Mouse (Mus musculus) kidney, embryonic 16.5 days (tissue): ENCODE measurements around the gene Snx20. TPM values are rescaled to one million over a fixed set of nuclear protein-coding genes. Genes with fewer than 3 reads are reported as not detected.

ENCODE experiments used
- ATAC-seq: fragments of 200-750 bp; cut with Nextera tagmentation; 2 replicates; pipeline ENCODE4 v1.8.0; 2017; ENCODE audit warnings: moderate TSS enrichment; ENCODE audit not compliant: low FRiP score, low TSS enrichment
- H3K27ac ChIP-seq: fragments of 300-500 bp; sonication (generic); 2 replicates; pipeline ENCODE4 v1.5.1; 2014; ENCODE audit warnings: low read length
- H3K27me3 ChIP-seq: fragments of 300-500 bp; sonication (generic); 2 replicates; pipeline ENCODE4 v1.6.1; 2014; ENCODE audit warnings: low read length, control low read depth, mixed read lengths; ENCODE audit not compliant: insufficient read depth
- H3K36me3 ChIP-seq: fragments of 300-500 bp; sonication (generic); 2 replicates; pipeline ENCODE4 v1.6.1; 2014; ENCODE audit warnings: low read length, control low read depth, mixed read lengths; ENCODE audit not compliant: insufficient read depth
- H3K4me1 ChIP-seq: fragments of 300-500 bp; sonication (generic); 2 replicates; pipeline ENCODE4 v1.6.1; 2014; ENCODE audit warnings: low read length, control low read depth, mixed read lengths; ENCODE audit not compliant: insufficient read depth
- H3K4me2 ChIP-seq: fragments of 300-500 bp; sonication (generic); replicated peaks from 2 replicates; pipeline ENCODE4 v1.6.1; 2014; ENCODE audit warnings: low read depth, low read length
- H3K4me3 ChIP-seq: fragments of 300-500 bp; sonication (generic); 2 replicates; pipeline ENCODE4 v1.5.1; 2014; ENCODE audit warnings: mild to moderate bottlenecking, low read length
- H3K9ac ChIP-seq: fragments of 300-500 bp; sonication (generic); replicated peaks from 2 replicates; pipeline ENCODE4 v1.6.1; 2014; ENCODE audit warnings: low read length
- H3K9me3 ChIP-seq: fragments of 300-500 bp; sonication (generic); 2 replicates; pipeline ENCODE4 v1.6.1; 2016; ENCODE audit warnings: low read length, control low read depth
- WGBS: fragments of 180-500 bp; shearing (Covaris S2); extraction: QIAGEN DNeasy Blood & Tissue Kit; methylation state at CpG from one replicate; pipeline ENCODE4 v1.1.7; 2014; 5-methylcytosine and 5-hydroxymethylcytosine counted together
- polyA plus RNA-seq: library from polyadenylated mRNA; unstranded; fragments of >200 nt; fragmentation: Nextera tagmentation; extraction: Ambion mirVana; gene quantifications from 2 replicates; pipeline ENCODE4 v1.2.1, GENCODE M21; 2015

Gene Snx20
- 1.9 TPM in 2 replicates for polyA plus RNA-seq

DNA sequence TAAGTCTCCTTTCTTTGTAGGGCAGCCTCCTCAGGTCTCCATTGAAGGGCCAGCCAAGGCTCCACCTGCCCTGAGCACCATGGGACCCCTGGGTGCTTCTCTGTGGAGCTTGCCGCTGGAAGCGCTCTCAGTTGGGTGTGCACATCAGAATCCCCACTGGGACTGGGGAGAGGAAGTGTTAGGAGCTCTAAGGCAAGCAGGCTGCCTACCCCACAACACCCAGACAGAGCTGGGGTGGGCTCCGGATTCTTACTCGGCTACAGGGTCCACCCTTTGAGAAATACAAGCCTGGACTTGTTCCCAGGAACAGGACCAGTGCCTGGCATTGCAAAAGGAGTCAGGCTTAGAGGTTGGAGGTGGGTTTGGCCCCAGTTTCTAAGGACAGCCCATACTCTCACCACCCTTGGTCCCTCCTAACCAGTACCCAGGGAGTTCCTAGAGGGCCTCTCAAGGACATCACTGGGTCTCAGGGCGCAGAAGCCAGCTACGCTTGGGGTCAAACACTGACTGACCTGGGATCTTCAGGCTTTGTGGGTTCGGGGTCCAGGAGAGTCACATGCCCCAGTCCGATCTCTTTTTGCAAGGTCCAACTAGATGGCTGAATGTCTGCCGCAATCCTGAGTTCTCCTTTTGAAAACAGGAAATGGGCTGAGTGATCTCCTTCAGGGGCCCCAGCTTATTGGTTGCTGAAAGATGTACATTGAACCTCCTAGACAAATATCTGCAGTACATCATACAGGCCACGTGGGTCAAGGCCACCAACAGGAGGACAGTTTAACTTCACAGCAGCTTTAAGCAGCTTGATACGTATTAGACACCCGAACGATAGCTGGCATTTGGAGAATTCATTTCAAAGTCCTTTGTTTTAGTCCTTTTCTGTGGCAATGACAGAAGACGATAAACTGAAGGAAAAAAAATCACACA lies at the start of gene Snx20:
Gene Snx20 (minus strand): TSS at position 655 of the 924 bp plus-strand sequence.
- H3K27ac ChIP-seq, result no peak within 1 kb of the TSS

DNA sequence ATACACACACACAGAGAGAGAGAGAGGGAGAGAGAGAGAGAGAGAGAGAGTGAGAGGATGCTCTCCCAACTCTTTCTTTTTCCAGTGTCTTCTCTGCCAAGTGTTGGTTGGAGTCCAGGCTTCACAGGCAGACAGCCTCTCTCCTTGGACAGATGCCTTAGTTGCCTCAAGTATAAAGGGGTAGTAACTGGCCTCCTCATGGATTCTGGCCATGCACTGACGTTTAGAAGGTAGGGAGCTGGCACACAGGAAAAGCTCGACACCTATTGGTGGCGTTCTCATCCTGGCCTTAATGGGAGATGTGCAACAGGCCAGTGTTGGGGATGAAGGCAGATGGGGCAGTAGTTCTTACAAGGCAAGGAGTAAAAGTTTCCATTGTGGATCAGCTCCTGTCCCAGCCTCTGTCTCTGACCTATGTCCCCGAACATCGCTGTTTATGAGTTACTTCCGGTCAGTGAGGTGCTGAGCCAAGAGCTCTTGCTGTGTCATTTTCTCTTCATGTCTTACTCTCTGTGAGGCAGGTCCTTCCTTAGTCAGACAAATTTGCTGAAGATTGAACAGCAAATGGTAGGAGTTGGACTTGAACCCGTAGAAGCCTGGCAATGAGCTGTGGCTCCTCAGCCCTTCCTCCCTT lies 47.8 kb upstream of the Snx20 start:
- Histone ChIP-seq H3K36me3 (no peaks in the 10 kb centered on the region), H3K4me2 (no peak overlapping the region), H3K27me3 (no peaks in the 10 kb centered on the region), H3K4me3 (no peak overlapping the region), H3K9ac (no peak overlapping the region), H3K27ac (no peak overlapping the region), H3K9me3 (no peaks in the 10 kb centered on the region), H3K4me1 (peaks cover 3% of the 10 kb centered on the region; the same call in 1 of the 2 replicates)
- 83% methylated on average over 7 of the region's 7 CpGs for WGBS
- ATAC-seq, result no peak

More for the DNA sequence above, at the start of gene Snx20:
- ATAC-seq, result no peak
- Histone ChIP-seq H3K9me3 (no peaks in the 10 kb centered on the region), H3K9ac (no peak within 1 kb of the TSS; the same call in 1 of the 2 replicates), H3K4me1 (no peaks in the 10 kb centered on the region), H3K36me3 (no peaks in the 10 kb centered on the region), H3K4me2 (no peak within 1 kb of the TSS), H3K4me3 (no peak within 1 kb of the TSS), H3K27me3 (no peaks in the 10 kb centered on the region)
- 79% methylated on average over 14 of the region's 14 CpGs for WGBS

DNA sequence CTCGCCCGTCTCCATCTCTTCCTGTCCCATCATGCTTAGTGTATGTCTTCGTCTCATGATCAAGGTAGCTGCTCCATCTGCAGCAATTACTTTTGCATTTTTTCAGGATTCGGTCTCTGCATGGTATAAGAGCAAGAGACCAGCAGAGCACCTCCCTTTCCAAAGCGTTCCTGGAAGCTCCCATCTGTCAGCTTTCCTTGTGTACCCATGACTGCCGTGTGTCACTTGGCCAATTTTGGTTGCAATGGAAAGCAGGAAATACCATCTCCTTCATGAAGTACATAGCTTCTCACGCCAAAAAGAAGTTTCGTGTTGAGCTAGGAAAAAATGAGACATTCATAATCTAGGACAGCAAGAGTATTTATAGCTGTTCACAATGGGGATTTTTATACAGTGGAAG lies 45.1 kb upstream of the Snx20 start:
- no peak for ATAC-seq
- no peak overlapping the region for H3K27ac ChIP-seq
- H3K4me1 ChIP-seq, result no peaks in the 10 kb centered on the region
- H3K9me3 ChIP-seq, result no peaks in the 10 kb centered on the region
- H3K9ac ChIP-seq, result no peak overlapping the region
- H3K36me3 ChIP-seq, result no peaks in the 10 kb centered on the region
- no peak overlapping the region for H3K4me3 ChIP-seq
- no peak overlapping the region for H3K4me2 ChIP-seq
- H3K27me3 ChIP-seq, result no peaks in the 10 kb centered on the region
- 83% methylated on average over 8 of the region's 8 CpGs for WGBS

DNA sequence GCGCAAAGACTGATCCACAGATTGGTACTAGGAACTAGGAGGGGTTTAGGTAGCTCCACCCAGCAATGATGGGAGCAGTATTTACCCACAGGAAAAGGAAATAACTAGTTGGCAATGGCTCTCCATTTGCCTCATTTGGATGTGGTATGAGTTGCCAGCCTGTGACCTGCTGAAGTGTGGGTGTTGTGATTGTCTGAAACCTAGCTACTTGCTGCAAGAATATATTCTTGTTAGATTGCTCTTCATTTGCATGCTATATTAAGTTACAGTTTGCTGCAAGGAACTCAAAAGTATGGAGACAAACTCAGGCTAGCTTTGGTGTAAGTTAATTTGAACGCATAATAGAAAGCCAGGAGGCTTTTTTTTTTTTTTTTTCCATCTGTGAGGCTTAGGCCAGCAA lies 44.6 kb upstream of the Snx20 start:
- Histone ChIP-seq H3K4me3 (no peak overlapping the region), H3K9me3 (no peaks in the 10 kb centered on the region), H3K9ac (no peak overlapping the region), H3K27ac (no peak overlapping the region), H3K27me3 (no peaks in the 10 kb centered on the region), H3K36me3 (no peaks in the 10 kb centered on the region), H3K4me1 (no peaks in the 10 kb centered on the region), H3K4me2 (no peak overlapping the region)
- 92% methylated on average over 2 of the region's 2 CpGs for WGBS
- ATAC-seq, result no peak

DNA sequence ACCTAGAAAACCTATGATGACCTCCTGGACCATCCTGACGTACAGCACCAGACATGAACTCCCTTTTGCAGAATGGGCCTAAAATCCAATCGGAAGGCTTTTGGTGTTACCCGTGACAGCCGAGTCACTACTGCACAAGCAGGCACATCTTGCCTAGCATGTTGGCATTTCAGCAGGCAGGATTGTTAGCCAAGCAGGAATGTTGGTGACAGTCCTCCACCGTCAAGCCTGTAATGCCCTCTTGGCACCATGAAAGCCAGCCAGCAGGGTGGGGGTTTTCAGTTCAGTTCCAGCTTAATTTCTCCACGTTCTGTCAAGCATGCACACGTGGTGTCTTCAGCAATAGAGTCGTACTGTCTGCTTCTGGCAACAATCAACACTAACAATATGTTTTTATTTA lies 41.1 kb upstream of the Snx20 start:
- H3K36me3 ChIP-seq, result no peaks in the 10 kb centered on the region
- no peak overlapping the region for H3K27ac ChIP-seq
- ATAC-seq, result no peak
- no peak overlapping the region for H3K4me3 ChIP-seq
- no peak overlapping the region for H3K4me2 ChIP-seq
- H3K27me3 ChIP-seq, result no peaks in the 10 kb centered on the region
- H3K9ac ChIP-seq, result no peak overlapping the region
- no peaks in the 10 kb centered on the region for H3K4me1 ChIP-seq
- H3K9me3 ChIP-seq, result no peaks in the 10 kb centered on the region
- WGBS, result 82% methylated on average over 8 of the region's 8 CpGs

DNA sequence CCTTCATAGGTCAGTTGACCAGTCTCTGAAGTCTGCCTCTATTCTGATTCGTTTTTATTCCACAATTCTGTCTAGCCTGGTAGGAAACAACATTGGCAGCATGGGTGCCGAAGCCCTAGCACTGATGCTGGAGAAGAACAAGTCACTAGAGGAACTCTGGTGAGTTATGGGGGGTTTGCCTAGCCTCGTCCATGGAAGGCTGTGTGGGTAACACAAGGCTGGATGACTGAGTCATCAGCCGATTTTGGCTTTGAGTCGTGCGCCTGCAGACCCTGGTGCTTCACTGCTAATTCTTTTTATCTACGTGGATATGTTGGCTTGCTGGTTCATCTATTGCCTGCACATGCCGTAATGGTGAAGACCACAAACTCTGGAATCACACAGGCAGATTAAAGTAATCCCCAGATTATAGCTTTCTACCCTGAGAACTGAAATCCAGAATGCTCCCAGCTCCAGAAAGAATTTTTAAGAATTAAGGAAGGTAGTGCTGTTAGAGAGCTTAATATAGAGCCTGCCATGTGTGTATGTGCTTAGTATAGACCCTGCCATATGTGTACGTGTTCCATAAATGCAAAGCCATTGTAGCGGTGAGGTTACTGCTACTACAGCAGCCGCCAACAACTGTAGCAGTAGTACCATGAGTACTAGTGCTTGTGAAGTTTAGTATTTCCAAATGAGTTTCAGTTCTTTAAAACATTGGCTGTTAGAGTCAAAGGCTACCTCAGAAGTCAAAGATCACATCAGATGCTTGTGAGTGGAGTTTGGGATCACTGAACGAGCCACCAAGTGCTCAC lies 39.6 kb upstream of the Snx20 start:
- Histone ChIP-seq H3K9me3 (no peaks in the 10 kb centered on the region), H3K27ac (no peak overlapping the region), H3K27me3 (no peaks in the 10 kb centered on the region), H3K36me3 (no peaks in the 10 kb centered on the region), H3K4me3 (no peak overlapping the region), H3K4me1 (no peaks in the 10 kb centered on the region), H3K9ac (no peak overlapping the region), H3K4me2 (no peak overlapping the region)
- WGBS, result 89% methylated on average over 12 of the region's 12 CpGs
- ATAC-seq, result no peak

DNA sequence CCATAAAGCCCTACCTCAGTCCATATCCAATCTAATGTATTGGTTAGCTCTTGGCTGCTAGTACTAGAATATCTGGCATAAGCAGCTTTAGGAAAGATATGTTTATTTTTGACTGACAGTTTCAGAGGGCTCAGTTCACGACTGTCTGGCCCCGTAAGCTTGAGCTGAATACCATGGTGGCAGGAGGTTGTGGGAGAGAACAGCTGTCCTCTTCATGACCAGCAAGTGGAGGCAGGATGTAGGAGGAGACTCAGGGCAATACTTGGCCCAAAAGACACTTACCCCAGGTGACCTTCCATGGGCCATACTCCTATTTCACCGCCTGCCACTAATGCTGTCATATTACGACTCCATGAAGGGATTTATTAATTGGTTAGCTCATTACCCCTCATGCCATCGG lies 37.9 kb upstream of the Snx20 start:
- Histone ChIP-seq H3K4me1 (no peaks in the 10 kb centered on the region), H3K9me3 (no peaks in the 10 kb centered on the region), H3K4me2 (no peak overlapping the region), H3K27me3 (no peaks in the 10 kb centered on the region), H3K27ac (no peak overlapping the region), H3K9ac (no peak overlapping the region), H3K36me3 (no peaks in the 10 kb centered on the region), H3K4me3 (no peak overlapping the region)
- 62% methylated on average over 5 of the region's 5 CpGs for WGBS
- ATAC-seq, result no peak

DNA sequence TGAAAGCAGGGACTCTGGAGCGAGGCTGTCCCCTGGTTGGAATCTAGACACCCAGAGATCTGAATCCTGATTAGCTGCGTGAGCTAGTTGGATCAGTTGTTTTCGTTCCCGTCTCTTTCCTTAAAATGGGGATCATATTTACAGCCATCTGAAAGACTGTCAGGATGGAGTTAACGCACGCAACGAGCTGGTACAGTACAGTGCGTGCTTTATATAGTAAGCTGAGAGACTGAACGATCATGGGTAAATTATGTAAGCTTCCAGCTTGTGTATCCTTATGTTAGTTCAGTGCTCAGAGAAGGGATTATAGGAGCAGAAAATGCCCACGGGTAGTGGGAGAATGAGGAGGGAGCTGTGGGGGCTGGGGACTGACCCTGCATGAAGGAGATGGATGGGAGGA lies 35.6 kb upstream of the Snx20 start:
- ATAC-seq, result no peak
- Histone ChIP-seq H3K4me1 (peaks cover 2% of the 10 kb centered on the region), H3K27ac (no peak overlapping the region), H3K9me3 (no peaks in the 10 kb centered on the region), H3K4me2 (no peak overlapping the region), H3K9ac (no peak overlapping the region), H3K27me3 (no peaks in the 10 kb centered on the region), H3K4me3 (no peak overlapping the region), H3K36me3 (no peaks in the 10 kb centered on the region)
- WGBS, result 64% methylated on average over 10 of the region's 10 CpGs

DNA sequence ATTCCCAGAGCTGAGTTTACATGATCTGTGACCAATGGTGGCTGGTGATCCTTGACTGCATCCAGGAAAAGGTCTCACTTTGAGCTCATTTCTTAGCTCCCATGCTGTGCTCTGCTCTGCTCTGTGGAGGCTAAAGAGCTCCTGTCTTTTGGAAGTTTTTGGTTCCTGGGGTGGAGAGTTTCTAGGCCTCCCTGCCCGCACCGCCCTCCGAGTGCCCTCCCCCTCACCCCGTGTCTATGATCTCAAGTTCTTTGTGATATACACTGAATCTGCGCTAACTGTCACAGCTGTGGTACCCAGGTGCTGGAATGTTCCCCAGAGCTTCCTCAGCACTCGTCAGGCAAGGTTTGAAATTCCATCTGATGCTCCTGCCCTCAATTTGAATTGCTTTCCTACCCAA lies 34.9 kb upstream of the Snx20 start:
- H3K27me3 ChIP-seq, result no peaks in the 10 kb centered on the region
- WGBS, result 59% methylated on average over 6 of the region's 6 CpGs
- H3K9ac ChIP-seq, result no peak overlapping the region
- H3K4me1 ChIP-seq, result peaks cover 8% of the 10 kb centered on the region
- no peaks in the 10 kb centered on the region for H3K9me3 ChIP-seq
- no peak for ATAC-seq
- no peak overlapping the region for H3K27ac ChIP-seq
- H3K36me3 ChIP-seq, result no peaks in the 10 kb centered on the region
- H3K4me3 ChIP-seq, result no peak overlapping the region
- no peak overlapping the region for H3K4me2 ChIP-seq
